Mouse (Mus musculus) spleen, adult 2 months (tissue): Measurements from ENCODE around the gene Pfas. TPM values are rescaled to one million over a fixed set of nuclear protein-coding genes. Genes with fewer than 3 reads are reported as not detected.

Experiments used
- DNase-seq, 2 experiments: peaks; one replicate each; pipeline versions ENCODE4 v3.0.0 to v3.0.0-alpha.2; 2012 to 2021; ENCODE audit warnings: low spot score in 2 of 2, low read depth in 1 of 2
- H3K27ac ChIP-seq: fragments of 200-500 bp; 2 replicates; pipeline ENCODE4 v1.5.1; 2012; ENCODE audit warnings: low read length, inconsistent platforms; ENCODE audit not compliant: insufficient read depth
- H3K27me3 ChIP-seq: fragments of 200-500 bp; 2 replicates; pipeline ENCODE4 v1.6.1; 2012; ENCODE audit warnings: mild to moderate bottlenecking, moderate library complexity, low read length, inconsistent platforms; ENCODE audit not compliant: control insufficient read depth, insufficient read depth
- H3K36me3 ChIP-seq: fragments of 200-500 bp; 2 replicates; pipeline ENCODE4 v1.6.1; 2012; ENCODE audit warnings: mild to moderate bottlenecking, low read length, inconsistent platforms; ENCODE audit not compliant: control insufficient read depth, insufficient read depth
- H3K4me1 ChIP-seq: fragments of 200-500 bp; 2 replicates; pipeline ENCODE4 v1.6.1; 2011; ENCODE audit warnings: inconsistent platforms; ENCODE audit not compliant: control insufficient read depth, insufficient read depth, insufficient read length
- H3K4me3 ChIP-seq: fragments of 200-500 bp; 2 replicates; pipeline ENCODE4 v1.5.1; 2011; ENCODE audit warnings: mild to moderate bottlenecking, inconsistent platforms; ENCODE audit not compliant: insufficient read depth, insufficient read length; ENCODE audit errors: extremely low read depth
- CTCF ChIP-seq: fragments of 200-500 bp; IDR thresholded peaks from 2 replicates; pipeline ENCODE4 v1.5.1; 2011; ENCODE audit warnings: mild to moderate bottlenecking, inconsistent platforms; ENCODE audit not compliant: insufficient read depth, insufficient read length, insufficient replicate concordance; ENCODE audit errors: extremely low read depth
- POLR2A ChIP-seq: fragments of 200-500 bp; IDR thresholded peaks from 2 replicates; pipeline ENCODE4 v1.6.1; 2011; ENCODE audit warnings: low read depth, low read length, inconsistent platforms
- WGBS: fragments of 180-500 bp; shearing (Covaris S2); methylation state at CpG from one replicate; pipeline ENCODE4 v1.1.7; 2018; 5-methylcytosine and 5-hydroxymethylcytosine counted together
- polyA plus RNA-seq: library from polyadenylated mRNA; depleted of rRNA; stranded (reverse); fragments of >200 nt; gene quantifications from 2 replicates; pipeline ENCODE4 v1.2.3, GENCODE M21; 2012

The Pfas gene
- polyA plus RNA-seq, 1 experiment: 14.0 TPM

- Histone ChIP-seq H3K36me3 (no peaks in the 10 kb centered on the region), H3K4me3 (no peak overlapping the region), H3K27me3 (no peaks in the 10 kb centered on the region), H3K27ac (no peak overlapping the region), H3K4me1 (peaks cover 6% of the 10 kb centered on the region; the same call in 1 of the 2 replicates)
- no peak for TF ChIP-seq CTCF
- no peak for TF ChIP-seq POLR2A
- no peak for DNase-seq
- WGBS: 97% methylated on average over 12 of the region's 12 CpGs
Observed at GRCm38 (mm10) chr11:69047592-69047991, 39.3 kb upstream of the Pfas start.

- Histone ChIP-seq H3K4me1 (peaks cover 6% of the 10 kb centered on the region; the same call in 1 of the 2 replicates), H3K4me3 (peak overlapping the region; percentile 31; the same call in 1 of the 2 replicates), H3K27me3 (no peaks in the 10 kb centered on the region), H3K27ac (no peak overlapping the region), H3K36me3 (no peaks in the 10 kb centered on the region)
- TF ChIP-seq POLR2A (no peak), CTCF (no peak)
- WGBS: 10% methylated on average over 9 of the region's 9 CpGs
- DNase-seq: no peak
Observed at GRCm38 (mm10) chr11:69046395-69046774, 38.1 kb upstream of the Pfas start.

GRCm38 (mm10) chr11:69045531-69046394, 37.5 kb upstream of the Pfas start, which contains the start of gene Aurkb:
Gene Aurkb, plus strand, starts transcription at chr11:69045647.
- Histone ChIP-seq H3K4me3 (peak within 1 kb of the TSS; percentile 81), H3K36me3 (no peaks in the 10 kb centered on the region), H3K27ac (peak within 1 kb of the TSS; percentile 99), H3K27me3 (no peaks in the 10 kb centered on the region), H3K4me1 (peaks cover 6% of the 10 kb centered on the region; the same call in 1 of the 2 replicates)
- under 1% methylated on average over 54 of the region's 54 CpGs for WGBS
- TF ChIP-seq CTCF: no peak
- no peak for TF ChIP-seq POLR2A
- peak; percentile 78 to 80 for DNase-seq

GRCm38 (mm10) chr11:69038173-69038572, 29.9 kb upstream of the Pfas start:
- peaks cover 1% of the 10 kb centered on the region; the same call in 1 of the 2 replicates for H3K36me3 ChIP-seq
- WGBS: 86% methylated on average over 5 of the region's 5 CpGs
- H3K4me3 ChIP-seq: no peak overlapping the region
- H3K27me3 ChIP-seq: no peaks in the 10 kb centered on the region
- no peak for DNase-seq
- no peak overlapping the region for H3K27ac ChIP-seq
- TF ChIP-seq CTCF (no peak), POLR2A (no peak)
- peaks cover 13% of the 10 kb centered on the region for H3K4me1 ChIP-seq

GRCm38 (mm10) chr11:69037231-69038061, 29.2 kb upstream of the Pfas start:
- Histone ChIP-seq H3K27me3 (no peaks in the 10 kb centered on the region), H3K4me1 (peaks cover 10% of the 10 kb centered on the region), H3K36me3 (peaks cover 1% of the 10 kb centered on the region; the same call in 1 of the 2 replicates), H3K4me3 (peak overlapping the region; percentile 88), H3K27ac (peak overlapping the region; percentile 48)
- DNase-seq: peak; percentile 77 to 79
- TF ChIP-seq CTCF (no peak), POLR2A (no peak)
- under 1% methylated on average over 34 of the region's 34 CpGs for WGBS

GRCm38 (mm10) chr11:69036486-69037230, 28.4 kb upstream of the Pfas start:
- no peak for TF ChIP-seq CTCF
- Histone ChIP-seq H3K4me3 (peak overlapping the region; percentile 88), H3K36me3 (peaks cover 1% of the 10 kb centered on the region; the same call in 1 of the 2 replicates), H3K4me1 (peaks cover 10% of the 10 kb centered on the region), H3K27ac (peak overlapping the region; percentile 48), H3K27me3 (no peaks in the 10 kb centered on the region)
- DNase-seq: peak; percentile 71 to 80
- WGBS: 11% methylated on average over 20 of the region's 20 CpGs
